ENCODE assay signal across 7 mouse cellular contexts in genomic region chr10:128704491-128705316, GRCm38 (mm10). TPM values are rescaled to one million over a fixed set of nuclear protein-coding genes. Genes with fewer than 3 reads are reported as not detected.
DNase-seq lines count a peak whose midpoint lies in the region; ATAC-seq and TF ChIP-seq lines count a peak whose summit lies in the region.

Cdk2 (minus strand) TSS chr10:128705031.

- peak; percentile 80 for ATAC-seq in embryonic facial prominence, embryonic 12.5 days (ENCODE audit: insufficient number of reproducible peaks, insufficient read depth, low FRiP score, low TSS enrichment)
- peak; percentile 93 for ATAC-seq in limb, embryonic 13.5 days (ENCODE audit: low FRiP score, low read depth)
- peak; percentile 91 for ATAC-seq in midbrain, embryonic 16.5 days

- peak within 1 kb of the TSS; percentile 88 for H3K9ac ChIP-seq in embryonic facial prominence, embryonic 12.5 days
- peak within 1 kb of the TSS; percentile 82 for H3K9ac ChIP-seq in limb, embryonic 13.5 days
- H3K9ac ChIP-seq in midbrain, embryonic 16.5 days (ENCODE audit: low read depth, low read length), result peak within 1 kb of the TSS; percentile 59

- peaks cover 33% of the 10 kb centered on the region for H3K36me3 ChIP-seq in embryonic facial prominence, embryonic 12.5 days
- H3K36me3 ChIP-seq in kidney, adult 2 months (ENCODE audit: control insufficient read depth, insufficient read depth, low read length), result no peaks in the 10 kb centered on the region
- peaks cover 35% of the 10 kb centered on the region for H3K36me3 ChIP-seq in limb, embryonic 13.5 days
- H3K36me3 ChIP-seq in midbrain, embryonic 16.5 days (ENCODE audit: control insufficient read depth, insufficient read depth, low read length), result no peaks in the 10 kb centered on the region

- peaks cover 26% of the 10 kb centered on the region; the same call in 1 of the 2 replicates for H3K4me1 ChIP-seq in embryonic facial prominence, embryonic 12.5 days
- peaks cover 3% of the 10 kb centered on the region; the same call in 1 of the 2 replicates for H3K4me1 ChIP-seq in kidney, adult 2 months (ENCODE audit: control insufficient read depth, insufficient read depth, low read length)
- H3K4me1 ChIP-seq in limb, embryonic 13.5 days, result peaks cover 25% of the 10 kb centered on the region
- H3K4me1 ChIP-seq in midbrain, embryonic 16.5 days (ENCODE audit: control insufficient read depth, insufficient read depth, low read length), result peaks cover 4% of the 10 kb centered on the region; the same call in 1 of the 2 replicates

- H3K27ac ChIP-seq in embryonic facial prominence, embryonic 12.5 days, result peak within 1 kb of the TSS; percentile 97
- peak within 1 kb of the TSS; percentile 40; the same call in 1 of the 2 replicates for H3K27ac ChIP-seq in kidney, adult 2 months (ENCODE audit: insufficient read depth, low read depth, low read length)
- peak within 1 kb of the TSS; percentile 97 for H3K27ac ChIP-seq in limb, embryonic 13.5 days
- peak within 1 kb of the TSS; percentile 60 for H3K27ac ChIP-seq in midbrain, embryonic 16.5 days (ENCODE audit: low read length)

- peak; percentile 93 for DNase-seq in adrenal gland, postnatal 25 days
- DNase-seq in heart, adult 18-20 months, result peak; percentile 94 to 96
- DNase-seq in kidney, adult 2 months, result peak; percentile 97
- peak; percentile 84 to 95 for DNase-seq in spleen, postnatal 10 days (ENCODE audit: low spot score in 2 of 2)

- H3K4me3 ChIP-seq in embryonic facial prominence, embryonic 12.5 days, result peak within 1 kb of the TSS; percentile 83
- peak within 1 kb of the TSS; percentile 73 for H3K4me3 ChIP-seq in kidney, adult 2 months (ENCODE audit: insufficient read depth, low read depth, low read length)
- peak within 1 kb of the TSS; percentile 65 for H3K4me3 ChIP-seq in limb, embryonic 13.5 days
- peak within 1 kb of the TSS; percentile 51 for H3K4me3 ChIP-seq in midbrain, embryonic 16.5 days (ENCODE audit: low read depth, low read length)

- H3K27me3 ChIP-seq in embryonic facial prominence, embryonic 12.5 days, result no peaks in the 10 kb centered on the region
- H3K27me3 ChIP-seq in kidney, adult 2 months (replicated peaks; ENCODE audit: control insufficient read depth, insufficient read depth, low read length), result no peaks in the 10 kb centered on the region
- no peaks in the 10 kb centered on the region for H3K27me3 ChIP-seq in limb, embryonic 13.5 days
- no peaks in the 10 kb centered on the region for H3K27me3 ChIP-seq in midbrain, embryonic 16.5 days (ENCODE audit: control insufficient read depth, insufficient read depth, low read depth, low read length)

- WGBS in embryonic facial prominence, embryonic 12.5 days, result under 1% methylated on average over 60 of the region's 62 CpGs
- WGBS in kidney, adult 2 months, result under 1% methylated on average over 62 of the region's 62 CpGs
- under 1% methylated on average over 62 of the region's 62 CpGs for WGBS in limb, embryonic 13.5 days
- under 1% methylated on average over 58 of the region's 62 CpGs for WGBS in midbrain, embryonic 16.5 days

- TF ChIP-seq CTCF in kidney, adult 2 months (conservative IDR thresholded peaks at IDR 0.05; ENCODE audit: insufficient read depth, insufficient read length, low read depth, low read length), result no peak

- TF ChIP-seq POLR2A in kidney, adult 2 months (IDR thresholded peaks at IDR 0.05; ENCODE audit: low read depth, low read length), result peak; percentile 61

- H3K9me3 ChIP-seq in embryonic facial prominence, embryonic 12.5 days, result no peaks in the 10 kb centered on the region
- H3K9me3 ChIP-seq in limb, embryonic 13.5 days, result no peaks in the 10 kb centered on the region
- H3K9me3 ChIP-seq in midbrain, embryonic 16.5 days (replicated peaks; ENCODE audit: control insufficient read depth, low read length, poor library complexity, severe bottlenecking), result no peaks in the 10 kb centered on the region

- H3K4me2 ChIP-seq in embryonic facial prominence, embryonic 12.5 days (replicated peaks), result peak within 1 kb of the TSS; percentile 79
- H3K4me2 ChIP-seq in limb, embryonic 13.5 days (replicated peaks), result peak within 1 kb of the TSS; percentile 91
- H3K4me2 ChIP-seq in midbrain, embryonic 16.5 days (ENCODE audit: low read length), result peak within 1 kb of the TSS; percentile 88

RNA-seq across cellular contexts. Expression of gene Cdk2, which starts in this region (rescaled TPM):
- total RNA-seq in adrenal gland, postnatal 25 days (2021), result 27.4 and 29.0 TPM in 2 replicates
- polyA plus RNA-seq in embryonic facial prominence, embryonic 12.5 days (2016; fragmentation: Nextera tagmentation; extraction: Ambion mirVana), result 134 and 143 TPM in 2 replicates
- total RNA-seq in heart, adult 18-20 months (2021), result 1 to 10 TPM; 8.2 to 9.1 TPM
- polyA plus RNA-seq in kidney, adult 2 months (2012; rRNA removed), result 12.4 and 12.7 TPM in 2 replicates
- polyA plus RNA-seq in limb, embryonic 13.5 days (2015; fragmentation: Nextera tagmentation; extraction: Ambion mirVana), result 132 and 134 TPM in 2 replicates
- polyA plus RNA-seq in midbrain, embryonic 16.5 days (2015; fragmentation: Nextera tagmentation; extraction: Ambion mirVana), result 14.6 and 15.0 TPM in 2 replicates

Comparison
In these comparisons a context has a peak if more than half of its experiments do, and no peak if none do; other contexts are left out.
1. Peak in every context shown above with its lines: DNase-seq, ATAC-seq, H3K4me3 ChIP-seq and H3K27ac ChIP-seq.
2. H3K27ac ChIP-seq: peak in every context shown above with its lines; median percentile 97 in embryonic facial prominence, embryonic 12.5 days; 97 in limb, embryonic 13.5 days; 60 in midbrain, embryonic 16.5 days; 40 in kidney, adult 2 months.